Mouse (Mus musculus) forebrain, embryonic 13.5 days (tissue): Measurements from ENCODE around the gene Grsf1. TPM values are rescaled to one million over a fixed set of nuclear protein-coding genes. Genes with fewer than 3 reads are reported as not detected.

Source experiments
- ATAC-seq: fragments of 200-750 bp; cut with Nextera tagmentation; 2 replicates; pipeline ENCODE4 v1.8.0; 2017
- H3K27ac ChIP-seq: fragments of 300-500 bp; sonication (generic); 2 replicates; pipeline ENCODE4 v1.5.1; 2015; ENCODE audit warnings: inconsistent platforms, mild to moderate bottlenecking, moderate library complexity
- H3K27me3 ChIP-seq: fragments of 300-500 bp; sonication (generic); 2 replicates; pipeline ENCODE4 v1.6.1; 2015; ENCODE audit warnings: mild to moderate bottlenecking, inconsistent platforms
- H3K36me3 ChIP-seq: fragments of 300-500 bp; sonication (generic); 2 replicates; pipeline ENCODE4 v1.6.1; 2015; ENCODE audit warnings: mild to moderate bottlenecking, inconsistent platforms; ENCODE audit not compliant: poor library complexity, severe bottlenecking
- H3K4me1 ChIP-seq: fragments of 300-500 bp; sonication (generic); 2 replicates; pipeline ENCODE4 v1.6.1; 2015; ENCODE audit warnings: inconsistent platforms
- H3K4me2 ChIP-seq: fragments of 300-500 bp; sonication (generic); 2 replicates; pipeline ENCODE4 v1.6.1; 2015; ENCODE audit warnings: inconsistent platforms, mild to moderate bottlenecking, moderate library complexity
- H3K4me3 ChIP-seq: fragments of 300-500 bp; sonication (generic); 2 replicates; pipeline ENCODE4 v1.5.1; 2015; ENCODE audit warnings: mild to moderate bottlenecking, inconsistent platforms
- H3K9ac ChIP-seq: fragments of 300-500 bp; sonication (generic); 2 replicates; pipeline ENCODE4 v1.6.1; 2015; ENCODE audit warnings: mild to moderate bottlenecking, inconsistent platforms
- H3K9me3 ChIP-seq: fragments of 300-500 bp; sonication (generic); replicated peaks from 2 replicates; pipeline ENCODE4 v1.6.1; 2016; ENCODE audit warnings: inconsistent platforms
- WGBS: fragments of 180-500 bp; shearing (Covaris S2); methylation state at CpG from one replicate; pipeline ENCODE4 v1.1.7; 2015; 5-methylcytosine and 5-hydroxymethylcytosine counted together
- polyA plus RNA-seq: library from polyadenylated mRNA; unstranded; fragments of >200 nt; fragmentation: Nextera tagmentation; extraction: Ambion mirVana; gene quantifications from 2 replicates; pipeline ENCODE4 v1.2.1, GENCODE M21; 2015

Grsf1 gene
- polyA plus RNA-seq, 1 experiment from 2014 or later: 82.7 TPM

GRCm38 (mm10) chr5:88685306-88685705 lies 9.3 kb upstream of the Grsf1 start:
- Histone ChIP-seq H3K9ac (no peak overlapping the region), H3K27ac (no peak overlapping the region), H3K4me3 (no peak overlapping the region), H3K27me3 (no peaks in the 10 kb centered on the region), H3K36me3 (no peaks in the 10 kb centered on the region), H3K4me2 (no peak overlapping the region), H3K9me3 (no peaks in the 10 kb centered on the region), H3K4me1 (no peaks in the 10 kb centered on the region)
- ATAC-seq: no peak
- WGBS: 18% methylated on average over 6 of the region's 6 CpGs

GRCm38 (mm10) chr5:88684226-88684625 lies 8.3 kb upstream of the Grsf1 start:
- WGBS: 48% methylated on average over 3 of the region's 3 CpGs
- no peak for ATAC-seq

DNA sequence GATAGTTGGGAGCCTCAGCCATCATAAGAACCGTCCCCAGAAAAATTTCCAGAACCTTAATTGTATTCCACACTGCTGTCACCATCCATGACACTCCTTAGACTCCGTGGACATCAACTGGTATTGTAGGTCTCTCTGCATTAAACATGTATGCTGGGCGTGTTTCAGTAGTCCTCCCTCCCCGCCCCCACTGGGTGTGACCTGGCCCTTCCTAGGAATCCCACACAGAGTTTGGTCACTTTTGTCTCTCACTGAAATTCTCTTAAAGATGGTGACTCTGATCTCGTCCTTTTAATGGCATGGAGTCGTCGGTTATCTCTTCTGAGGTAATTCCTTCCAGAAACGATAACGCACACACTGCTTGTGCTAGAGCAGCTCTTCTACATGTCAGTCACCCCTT lies 7.7 kb upstream of the Grsf1 start:
- WGBS: 89% methylated on average over 9 of the region's 9 CpGs
- H3K4me2 ChIP-seq: no peak overlapping the region
- H3K27ac ChIP-seq: no peak overlapping the region
- ATAC-seq: no peak
- H3K4me3 ChIP-seq: no peak overlapping the region
- no peak overlapping the region for H3K9ac ChIP-seq
- no peaks in the 10 kb centered on the region for H3K27me3 ChIP-seq
- H3K4me1 ChIP-seq: peaks cover 11% of the 10 kb centered on the region
- no peaks in the 10 kb centered on the region for H3K36me3 ChIP-seq
- H3K9me3 ChIP-seq: no peaks in the 10 kb centered on the region

More at GRCm38 (mm10) chr5:88684226-88684625, 8.3 kb upstream of the Grsf1 start:
- Histone ChIP-seq H3K4me1 (peaks cover 6% of the 10 kb centered on the region), H3K4me2 (no peak overlapping the region), H3K9ac (no peak overlapping the region), H3K4me3 (no peak overlapping the region), H3K27me3 (no peaks in the 10 kb centered on the region), H3K27ac (no peak overlapping the region), H3K9me3 (no peaks in the 10 kb centered on the region), H3K36me3 (no peaks in the 10 kb centered on the region)

DNA sequence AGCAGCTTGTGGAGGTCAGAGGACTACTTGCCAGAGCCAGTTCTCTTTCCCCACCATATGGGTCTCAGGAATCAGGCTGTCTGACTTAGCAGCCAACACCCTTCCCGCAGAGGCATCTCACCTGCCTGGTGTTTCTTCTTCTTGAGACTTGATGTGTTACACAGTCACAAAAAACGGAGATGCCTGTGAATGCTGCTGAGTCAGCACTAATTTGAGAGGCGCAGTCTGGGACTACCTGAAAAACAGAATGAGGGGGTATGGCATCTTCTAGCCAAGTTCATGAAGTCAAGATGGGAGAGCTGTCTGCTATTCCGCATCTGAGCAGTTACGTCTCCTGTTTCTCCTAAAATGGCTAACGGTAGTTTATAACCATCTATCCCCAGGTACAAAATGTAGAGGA lies 4.6 kb upstream of the Grsf1 start:
- Histone ChIP-seq H3K4me2 (no peak overlapping the region), H3K4me1 (peaks cover 15% of the 10 kb centered on the region), H3K4me3 (no peak overlapping the region), H3K27me3 (no peaks in the 10 kb centered on the region), H3K9ac (no peak overlapping the region), H3K9me3 (no peaks in the 10 kb centered on the region), H3K36me3 (no peaks in the 10 kb centered on the region), H3K27ac (no peak overlapping the region)
- WGBS: 88% methylated on average over 6 of the region's 6 CpGs
- no peak for ATAC-seq

- no peaks in the 10 kb centered on the region for H3K27me3 ChIP-seq
- no peak overlapping the region for H3K9ac ChIP-seq
- ATAC-seq: no peak
- WGBS: 14% methylated on average over 6 of the region's 6 CpGs
- no peak overlapping the region for H3K4me3 ChIP-seq
- peaks cover 19% of the 10 kb centered on the region for H3K4me1 ChIP-seq
- no peaks in the 10 kb centered on the region for H3K9me3 ChIP-seq
- H3K36me3 ChIP-seq: no peaks in the 10 kb centered on the region
- no peak overlapping the region for H3K4me2 ChIP-seq
- H3K27ac ChIP-seq: no peak overlapping the region
Observed at GRCm38 (mm10) chr5:88679341-88679740, 3.4 kb upstream of the Grsf1 start.

DNA sequence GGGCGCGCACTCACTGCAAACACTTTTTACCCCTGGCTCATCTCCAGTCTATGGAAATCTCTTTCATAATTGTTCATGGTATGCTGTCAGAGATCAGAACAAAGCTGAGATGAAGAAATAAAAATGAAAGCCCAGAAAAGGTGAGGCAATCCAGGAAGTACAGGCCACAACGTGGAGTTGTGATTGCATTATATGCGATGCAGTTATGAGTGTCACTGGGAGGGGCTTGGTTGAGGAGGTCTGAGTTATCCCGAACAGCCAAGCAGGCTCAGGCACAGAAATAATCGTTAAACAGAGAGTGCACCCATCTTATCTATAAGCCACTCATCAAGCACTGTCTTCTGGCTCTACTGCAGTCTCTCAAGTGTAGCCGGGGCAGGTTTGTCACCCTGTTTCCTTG lies 3.0 kb upstream of the Grsf1 start:
- Histone ChIP-seq H3K27ac (no peak overlapping the region), H3K4me2 (no peak overlapping the region), H3K36me3 (no peaks in the 10 kb centered on the region), H3K9me3 (no peaks in the 10 kb centered on the region), H3K4me3 (no peak overlapping the region), H3K9ac (no peak overlapping the region), H3K27me3 (no peaks in the 10 kb centered on the region), H3K4me1 (peaks cover 23% of the 10 kb centered on the region)
- no peak for ATAC-seq
- WGBS: 60% methylated on average over 7 of the region's 7 CpGs

DNA sequence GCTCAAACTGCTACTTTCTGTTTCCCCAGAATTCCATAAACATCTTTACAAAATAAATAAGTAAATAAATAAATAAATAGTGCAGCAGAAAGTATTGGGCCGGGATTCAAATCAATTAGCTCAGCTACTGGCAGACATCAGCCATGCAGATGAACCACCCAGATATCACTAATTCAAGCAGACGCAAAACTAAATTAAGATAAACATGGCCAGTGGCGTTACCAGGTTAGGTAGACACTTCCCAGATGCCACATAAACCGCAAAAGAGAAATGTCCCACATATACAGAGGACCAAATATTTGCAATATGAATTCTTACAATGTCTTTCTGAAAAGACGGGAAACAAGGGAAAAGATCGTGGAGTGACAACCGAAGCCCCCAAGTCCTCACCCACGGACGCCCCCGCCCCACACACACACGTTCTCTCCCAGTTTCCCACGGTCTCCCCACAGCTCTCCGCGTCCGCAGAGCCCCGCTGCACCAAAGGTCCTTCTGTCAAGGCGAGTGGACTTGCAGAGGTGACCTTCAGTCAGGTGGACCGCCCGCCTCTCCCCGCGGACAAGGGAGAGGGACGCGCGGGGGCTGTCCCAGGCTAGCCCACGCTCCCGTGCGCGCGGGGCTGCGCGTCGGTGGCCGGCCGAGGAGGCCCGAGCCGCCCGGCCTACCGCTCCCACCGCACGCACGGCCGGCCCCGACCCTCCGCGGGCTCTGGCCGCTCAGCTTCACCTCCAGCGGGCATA lies 1.1 kb downstream of the Grsf1 start:
- H3K4me3 ChIP-seq: peak overlapping the region; percentile 95
- H3K36me3 ChIP-seq: peaks cover 35% of the 10 kb centered on the region
- under 1% methylated on average over 26 of the region's 47 CpGs for whole genome bisulfite sequencing
- ATAC-seq: peak; percentile 59
- peak overlapping the region; percentile 97 for H3K9ac ChIP-seq
- peak overlapping the region; percentile 98 for H3K27ac ChIP-seq
- H3K4me1 ChIP-seq: peaks cover 36% of the 10 kb centered on the region
- H3K4me2 ChIP-seq: peak overlapping the region; percentile 71
- H3K27me3 ChIP-seq: no peaks in the 10 kb centered on the region
- no peaks in the 10 kb centered on the region for H3K9me3 ChIP-seq

- peaks cover 91% of the 10 kb centered on the region for H3K36me3 ChIP-seq
- no peak for ATAC-seq
- H3K27ac ChIP-seq: no peak overlapping the region
- no peak overlapping the region for H3K4me3 ChIP-seq
- no peaks in the 10 kb centered on the region for H3K27me3 ChIP-seq
- no peak overlapping the region for H3K4me2 ChIP-seq
- no peaks in the 10 kb centered on the region for H3K9me3 ChIP-seq
- no peaks in the 10 kb centered on the region for H3K4me1 ChIP-seq
- 88% methylated on average over 5 of the region's 5 CpGs for WGBS
- no peak overlapping the region for H3K9ac ChIP-seq
Observed at GRCm38 (mm10) chr5:88663875-88664274, 12.1 kb downstream of the Grsf1 start.

GRCm38 (mm10) chr5:88663151-88663550 lies 12.8 kb downstream of the Grsf1 start:
- H3K4me2 ChIP-seq: no peak overlapping the region
- H3K9ac ChIP-seq: no peak overlapping the region
- no peaks in the 10 kb centered on the region for H3K27me3 ChIP-seq
- no peak for ATAC-seq
- H3K4me1 ChIP-seq: no peaks in the 10 kb centered on the region
- 96% methylated on average over 3 of the region's 3 CpGs for WGBS
- peaks cover 91% of the 10 kb centered on the region for H3K36me3 ChIP-seq
- H3K9me3 ChIP-seq: no peaks in the 10 kb centered on the region
- H3K27ac ChIP-seq: no peak overlapping the region
- no peak overlapping the region for H3K4me3 ChIP-seq

- Histone ChIP-seq H3K9me3 (no peaks in the 10 kb centered on the region), H3K9ac (no peak overlapping the region), H3K36me3 (peaks cover 80% of the 10 kb centered on the region), H3K4me1 (no peaks in the 10 kb centered on the region), H3K27ac (no peak overlapping the region), H3K27me3 (no peaks in the 10 kb centered on the region), H3K4me3 (no peak overlapping the region), H3K4me2 (no peak overlapping the region)
- 93% methylated on average over 1 of the region's 1 CpGs for WGBS
- ATAC-seq: no peak
Observed at GRCm38 (mm10) chr5:88657868-88658267, 18.1 kb downstream of the Grsf1 start.

GRCm38 (mm10) chr5:88652589-88652988 lies 23.4 kb downstream of the Grsf1 start:
- H3K4me3 ChIP-seq: no peak overlapping the region
- WGBS: 90% methylated on average over 5 of the region's 5 CpGs
- H3K4me2 ChIP-seq: no peak overlapping the region
- H3K9ac ChIP-seq: no peak overlapping the region
- H3K4me1 ChIP-seq: no peaks in the 10 kb centered on the region
- H3K9me3 ChIP-seq: no peaks in the 10 kb centered on the region
- peaks cover 87% of the 10 kb centered on the region for H3K36me3 ChIP-seq
- H3K27me3 ChIP-seq: no peaks in the 10 kb centered on the region
- ATAC-seq: no peak
- no peak overlapping the region for H3K27ac ChIP-seq

GRCm38 (mm10) chr5:88649250-88650173 lies 26.5 kb downstream of the Grsf1 start:
- no peaks in the 10 kb centered on the region for H3K9me3 ChIP-seq
- WGBS: 93% methylated on average over 17 of the region's 17 CpGs
- H3K4me2 ChIP-seq: no peak overlapping the region
- no peak overlapping the region for H3K27ac ChIP-seq
- H3K4me3 ChIP-seq: no peak overlapping the region
- no peak overlapping the region for H3K9ac ChIP-seq
- no peak for ATAC-seq
- peaks cover 90% of the 10 kb centered on the region for H3K36me3 ChIP-seq
- no peaks in the 10 kb centered on the region for H3K27me3 ChIP-seq
- H3K4me1 ChIP-seq: no peaks in the 10 kb centered on the region
